Comparison of ENCODE assay signal across 12 mouse cellular contexts in the genomic region with DNA sequence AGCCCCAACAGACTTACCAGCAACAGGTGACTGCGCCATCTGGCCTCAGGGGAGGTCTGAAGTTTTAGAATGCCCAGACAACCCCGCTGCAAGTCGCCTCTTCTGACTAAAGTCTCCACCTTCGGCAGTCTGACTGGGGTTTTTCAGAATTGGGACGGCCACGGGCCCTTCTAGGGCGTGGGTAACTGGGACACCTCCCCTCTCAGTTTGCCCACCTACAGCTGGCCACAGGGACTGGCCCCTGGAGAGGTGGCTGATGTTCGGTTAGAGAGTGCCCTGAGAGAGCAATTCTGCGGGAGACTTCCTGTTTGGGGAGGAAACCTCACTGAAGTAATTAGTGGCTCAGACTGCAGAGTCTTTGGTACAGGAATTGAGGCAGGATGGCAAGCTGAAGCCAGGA. TPM values are rescaled to one million over a fixed set of nuclear protein-coding genes. Genes with fewer than 3 reads are reported as not detected.
A peak's percentile ranks its signal among the peaks of the same experiment; 100 is the strongest.
DNase-seq lines count a peak whose midpoint lies in the region; ATAC-seq and TF ChIP-seq lines count a peak whose summit lies in the region.
"Had no signal": no experiment of that assay in that cellular context is flagged by ENCODE, and none has a peak within 500 bp of the region (broad histone marks: within the 10 kb centered on the region; RNA-seq: fewer than 3 reads in every experiment).

No protein-coding gene starts in this region.

- H3K27me3 ChIP-seq in lung, embryonic 16.5 days (ENCODE audit: control insufficient read depth, insufficient read depth, low read depth, low read length): no peaks in the 10 kb centered on the region
- H3K27me3 ChIP-seq in erythroblast, embryonic 14.5 days (ENCODE audit: control insufficient read depth): no peaks in the 10 kb centered on the region
- no peaks in the 10 kb centered on the region for H3K27me3 ChIP-seq in limb, embryonic 15.5 days
- H3K27me3 ChIP-seq in stomach, embryonic 15.5 days (replicated peaks): no peaks in the 10 kb centered on the region
- H3K27me3 ChIP-seq in midbrain, postnatal 0 days (ENCODE audit: insufficient read depth, low read length): no peaks in the 10 kb centered on the region
- H3K27me3 ChIP-seq: embryonic facial prominence, embryonic 12.5 days had no signal

- H3K27ac ChIP-seq in lung, embryonic 16.5 days (ENCODE audit: low read length): no peak overlapping the region
- no peak overlapping the region for H3K27ac ChIP-seq in limb, embryonic 15.5 days
- H3K27ac ChIP-seq in stomach, embryonic 15.5 days: no peak overlapping the region
- no peak overlapping the region for H3K27ac ChIP-seq in midbrain, postnatal 0 days (ENCODE audit: low read depth, low read length)
- H3K27ac ChIP-seq: embryonic facial prominence, embryonic 12.5 days; hindbrain, embryonic 14.5 days; neural tube, embryonic 15.5 days had no signal

- 0 out of 2 replicates have a peak overlapping the region, but pooled peaks have one; percentile 12 for H3K9ac ChIP-seq in lung, embryonic 16.5 days (ENCODE audit: low read length)
- H3K9ac ChIP-seq in limb, embryonic 15.5 days: no peak overlapping the region
- no peak overlapping the region for H3K9ac ChIP-seq in stomach, embryonic 15.5 days
- H3K9ac ChIP-seq in midbrain, postnatal 0 days (replicated peaks; ENCODE audit: low read length, poor library complexity, severe bottlenecking): no peak overlapping the region
- H3K9ac ChIP-seq: embryonic facial prominence, embryonic 12.5 days; hindbrain, embryonic 14.5 days; neural tube, embryonic 15.5 days had no signal

- no peak overlapping the region for H3K4me2 ChIP-seq in lung, embryonic 16.5 days (ENCODE audit: low read depth, low read length)
- peak overlapping the region; percentile 22; the same call in 1 of the 2 replicates for H3K4me2 ChIP-seq in limb, embryonic 15.5 days
- H3K4me2 ChIP-seq in stomach, embryonic 15.5 days: 0 out of 2 replicates have a peak overlapping the region, but pooled peaks have one; percentile 14
- H3K4me2 ChIP-seq in midbrain, postnatal 0 days (ENCODE audit: low read depth, low read length, poor library complexity, severe bottlenecking): no peak overlapping the region
- H3K4me2 ChIP-seq: embryonic facial prominence, embryonic 12.5 days; hindbrain, embryonic 14.5 days; neural tube, embryonic 15.5 days had no signal

- TF ChIP-seq CTCF in midbrain, postnatal 0 days (IDR thresholded peaks at IDR 0.05): no peak

- no peak overlapping the region for H3K4me3 ChIP-seq in lung, embryonic 16.5 days (ENCODE audit: low read length)
- peak overlapping the region; percentile 63 for H3K4me3 ChIP-seq in erythroblast, embryonic 14.5 days (replicated peaks)
- no peak overlapping the region for H3K4me3 ChIP-seq in limb, embryonic 15.5 days
- H3K4me3 ChIP-seq in stomach, embryonic 15.5 days (replicated peaks): no peak overlapping the region
- H3K4me3 ChIP-seq in midbrain, postnatal 0 days (ENCODE audit: low read depth, low read length): no peak overlapping the region
- H3K4me3 ChIP-seq: embryonic facial prominence, embryonic 12.5 days; neural tube, embryonic 15.5 days had no signal

- WGBS in lung, embryonic 16.5 days: 37% methylated on average over 9 of the region's 9 CpGs
- WGBS in limb, embryonic 15.5 days: 18% methylated on average over 9 of the region's 9 CpGs
- 36% methylated on average over 9 of the region's 9 CpGs for WGBS in stomach, embryonic 15.5 days
- 74% methylated on average over 9 of the region's 9 CpGs for WGBS in midbrain, postnatal 0 days

- no peak for ATAC-seq in lung, embryonic 16.5 days (ENCODE audit: low read depth)
- no peak for ATAC-seq in limb, embryonic 15.5 days (ENCODE audit: insufficient number of reproducible peaks, low FRiP score, low TSS enrichment, low read depth)
- ATAC-seq in stomach, embryonic 15.5 days (ENCODE audit: insufficient read depth, low FRiP score, low read depth): no peak
- ATAC-seq in activated CD4-positive, CD25-positive, alpha-beta regulatory T cell, adult 4 months: no peak
- ATAC-seq in midbrain, postnatal 0 days (ENCODE audit: low FRiP score): no peak

- H3K36me3 ChIP-seq in lung, embryonic 16.5 days (ENCODE audit: control insufficient read depth, insufficient read depth, low read length): no peaks in the 10 kb centered on the region
- H3K36me3 ChIP-seq in erythroblast, embryonic 14.5 days (ENCODE audit: control insufficient read depth): peaks cover 100% of the 10 kb centered on the region
- no peaks in the 10 kb centered on the region for H3K36me3 ChIP-seq in limb, embryonic 15.5 days
- H3K36me3 ChIP-seq in stomach, embryonic 15.5 days: no peaks in the 10 kb centered on the region
- no peaks in the 10 kb centered on the region for H3K36me3 ChIP-seq in midbrain, postnatal 0 days (ENCODE audit: insufficient read depth, low read length)
- H3K36me3 ChIP-seq: embryonic facial prominence, embryonic 12.5 days; neural tube, embryonic 15.5 days had no signal

- peaks cover 3% of the 10 kb centered on the region; the same call in 1 of the 2 replicates for H3K4me1 ChIP-seq in lung, embryonic 16.5 days (replicated peaks; ENCODE audit: control insufficient read depth, insufficient read depth, low read length)
- peaks cover 96% of the 10 kb centered on the region for H3K4me1 ChIP-seq in erythroblast, embryonic 14.5 days (ENCODE audit: control insufficient read depth)
- peaks cover 22% of the 10 kb centered on the region for H3K4me1 ChIP-seq in limb, embryonic 15.5 days
- H3K4me1 ChIP-seq in stomach, embryonic 15.5 days: peaks cover 8% of the 10 kb centered on the region; the same call in 1 of the 2 replicates
- no peaks in the 10 kb centered on the region for H3K4me1 ChIP-seq in midbrain, postnatal 0 days (ENCODE audit: insufficient read depth, low read length)

- no peak for DNase-seq in lung, postnatal 36 days
- DNase-seq in embryo, embryonic 11 days: no peak
- DNase-seq in midbrain, postnatal 0 days (ENCODE audit: low spot score): no peak
- DNase-seq: thymus, adult 18-20 months had no signal

- H3K9me3 ChIP-seq in lung, embryonic 16.5 days (ENCODE audit: control insufficient read depth, low read length): no peaks in the 10 kb centered on the region
- H3K9me3 ChIP-seq in erythroblast, embryonic 14.5 days (ENCODE audit: control insufficient read depth, low read length): no peaks in the 10 kb centered on the region
- H3K9me3 ChIP-seq in limb, embryonic 15.5 days: no peaks in the 10 kb centered on the region
- H3K9me3 ChIP-seq in stomach, embryonic 15.5 days: no peaks in the 10 kb centered on the region
- H3K9me3 ChIP-seq in midbrain, postnatal 0 days (ENCODE audit: low read length): no peaks in the 10 kb centered on the region
- H3K9me3 ChIP-seq: embryonic facial prominence, embryonic 12.5 days; neural tube, embryonic 15.5 days had no signal

RNA-seq across cellular contexts. Expression of gene Steap3, which starts 13.8 kb away (rescaled TPM):
- 3.0 and 3.6 TPM in 2 replicates for polyA plus RNA-seq in lung, embryonic 16.5 days (2015; fragmentation: Nextera tagmentation; extraction: Ambion mirVana)
- polyA plus RNA-seq in erythroblast, embryonic 14.5 days (2012): 29.2 and 33.0 TPM in 2 replicates
- 7.1 and 10.8 TPM in 2 replicates for polyA plus RNA-seq in limb, embryonic 15.5 days (2015; fragmentation: Nextera tagmentation; extraction: Ambion mirVana)
- polyA plus RNA-seq in stomach, embryonic 15.5 days (2015; fragmentation: Nextera tagmentation; extraction: Ambion mirVana): 4.9 and 7.3 TPM in 2 replicates
- not detected for polyA plus RNA-seq in activated CD4-positive, CD25-positive, alpha-beta regulatory T cell, adult 4 months (2017; shearing (Covaris generic))
- total RNA-seq in midbrain, postnatal 0 days (2014; rRNA removed): 3.7 and 5.5 TPM in 2 replicates
- 5.4 and 5.9 TPM in 2 replicates for polyA plus RNA-seq in midbrain, postnatal 0 days (2015; fragmentation: Nextera tagmentation; extraction: Ambion mirVana)

Comparison
In these comparisons a context has a peak if more than half of its experiments do, and no peak if none do; other contexts are left out.
1. H3K4me2 ChIP-seq: peak in limb, embryonic 15.5 days (single experiment) and stomach, embryonic 15.5 days (single experiment); none in lung, embryonic 16.5 days (single experiment) and midbrain, postnatal 0 days (single experiment).